Mouse (Mus musculus): ENCODE data around the gene Hid1.

DNA sequence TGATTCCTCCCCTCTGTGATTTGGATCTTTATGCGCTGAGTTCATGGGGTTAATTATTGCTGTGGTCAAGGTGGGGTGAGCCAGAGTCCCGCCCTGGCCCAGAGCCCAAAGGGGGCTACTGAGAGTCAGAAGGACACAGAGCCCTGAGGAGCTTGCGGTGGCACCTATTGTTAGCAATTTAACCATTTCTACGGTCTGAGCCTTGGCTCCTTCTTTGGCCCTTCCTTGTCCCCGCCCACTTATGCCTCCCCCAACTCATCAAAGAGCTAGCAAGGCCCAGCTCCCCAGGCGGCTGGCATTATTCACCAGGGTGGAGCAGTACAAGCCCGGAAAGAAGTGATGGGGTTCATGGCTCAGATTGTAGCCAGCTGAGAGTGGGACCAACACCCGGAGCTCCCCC lies 60.7 kb downstream of the Hid1 start, which contains the start of gene Otop2:
- TF ChIP-seq CTCF (IDR thresholded peaks at IDR 0.05; ENCODE audit: borderline replicate concordance, extremely low read depth, insufficient read depth, insufficient read length) (no peak), POLR2A (IDR thresholded peaks at IDR 0.05; ENCODE audit: borderline replicate concordance, extremely low read depth, insufficient read depth, insufficient read length, poor library complexity, severe bottlenecking) (no peak)
